Mouse (Mus musculus) CH12.LX (cell line): ENCODE data around the gene Olfr1121. TPM values are rescaled to one million over a fixed set of nuclear protein-coding genes. Genes with fewer than 3 reads are reported as not detected.
"Not testable (repeated sequence)": the region's sequence is repeated elsewhere in the genome, so short reads cannot be mapped to it uniquely, and the experiment has no call there.

Experiments used
- DNase-seq: peaks from one replicate; pipeline ENCODE4 v3.0.0-alpha.2; 2013; ENCODE audit errors: extremely low read depth
- H3K27ac ChIP-seq: 2 replicates; pipeline ENCODE4 v1.5.1; 2012; ENCODE audit warnings: low read depth, mild to moderate bottlenecking, control low read depth, moderate library complexity; ENCODE audit not compliant: insufficient read depth
- H3K27me3 ChIP-seq: replicated peaks from 2 replicates; pipeline ENCODE3; 2012; ENCODE audit warnings: inconsistent platforms
- H3K36me3 ChIP-seq, 2 experiments: replicated peaks in 1 of 2; 2 replicates each; pipeline versions ENCODE3 to v1.6.1; 2012; ENCODE audit warnings: inconsistent platforms in 1 of 2, low read length in 1 of 2, mild to moderate bottlenecking in 1 of 2, mixed read lengths in 1 of 2, moderate library complexity in 1 of 2; ENCODE audit not compliant: control insufficient read depth in 1 of 2, insufficient read depth in 1 of 2
- H3K4me1 ChIP-seq, 2 experiments: 2 replicates each; pipeline ENCODE4 v1.6.1; 2012; ENCODE audit warnings: inconsistent platforms in 1 of 2, moderate library complexity in 1 of 2; ENCODE audit not compliant: insufficient read depth in 2 of 2, control insufficient read depth in 1 of 2
- H3K4me2 ChIP-seq: 2 replicates; pipeline ENCODE4 v1.6.1; 2012; ENCODE audit warnings: low read depth, mild to moderate bottlenecking, control low read depth; ENCODE audit not compliant: poor library complexity, insufficient read depth, severe bottlenecking
- H3K4me3 ChIP-seq, 3 experiments: fragments of 150-350 bp in 1 of 3; sonication (generic) in 1 of 3; replicated peaks in 1 of 3; 2 replicates each; pipeline versions ENCODE3 to v1.5.1; 2011 to 2012; ENCODE audit warnings: low read depth in 2 of 3, low read length in 2 of 3, mild to moderate bottlenecking in 2 of 3, moderate library complexity in 2 of 3, control low read depth in 1 of 3, improper control_type of control experiment in 1 of 3, inconsistent platforms in 1 of 3, mixed read lengths in 1 of 3; ENCODE audit not compliant: poor library complexity in 1 of 3
- H3K79me2 ChIP-seq: replicated peaks from 2 replicates; pipeline ENCODE4 v1.6.1; 2012; ENCODE audit warnings: mild to moderate bottlenecking, moderate library complexity; ENCODE audit not compliant: control insufficient read depth, poor library complexity, insufficient read depth, severe bottlenecking; ENCODE audit errors: extremely low read depth
- H3K9ac ChIP-seq: 2 replicates; pipeline ENCODE4 v1.6.1; 2012; ENCODE audit warnings: low read depth, mild to moderate bottlenecking, control low read depth, moderate library complexity; ENCODE audit not compliant: insufficient read depth
- H3K9me3 ChIP-seq: replicated peaks from 2 replicates; pipeline ENCODE3; 2012; ENCODE audit warnings: low read length, inconsistent platforms, mixed read lengths
- BHLHE40 ChIP-seq: IDR thresholded peaks from 2 replicates; pipeline ENCODE4 v1.6.1; 2011; ENCODE audit warnings: mild to moderate bottlenecking, low read depth, low read length, improper control_type of control experiment
- CHD2 ChIP-seq: IDR thresholded peaks from 2 replicates; pipeline ENCODE4 v1.6.1; 2011; ENCODE audit warnings: low read length, improper control_type of control experiment
- CTCF ChIP-seq, 2 experiments: IDR thresholded peaks in 1 of 2; conservative IDR thresholded peaks in 1 of 2; 2 replicates each; pipeline ENCODE4 v1.5.1; 2011 to 2012; ENCODE audit warnings: low read depth in 2 of 2, low read length in 2 of 2, improper control_type of control experiment in 1 of 2, inconsistent platforms in 1 of 2, mild to moderate bottlenecking in 1 of 2, moderate library complexity in 1 of 2
- ELF1 ChIP-seq: IDR thresholded peaks from 2 replicates; pipeline ENCODE4 v1.6.1; 2014; ENCODE audit warnings: low read depth, mild to moderate bottlenecking, inconsistent platforms, low read length, improper control_type of control experiment
- GABPA ChIP-seq: IDR thresholded peaks from 2 replicates; pipeline ENCODE4 v1.6.1; 2012; ENCODE audit warnings: low read depth, low read length, improper control_type of control experiment, inconsistent platforms; ENCODE audit not compliant: insufficient replicate concordance
- HCFC1 ChIP-seq: IDR thresholded peaks from 2 replicates; pipeline ENCODE4 v1.6.1; 2012; ENCODE audit warnings: low read depth, mild to moderate bottlenecking, inconsistent platforms, low read length, improper control_type of control experiment
- JUN ChIP-seq: IDR thresholded peaks from 2 replicates; pipeline ENCODE4 v1.6.1; 2011; ENCODE audit warnings: low read depth, mild to moderate bottlenecking, low read length, improper control_type of control experiment, moderate library complexity; ENCODE audit not compliant: insufficient read depth
- KAT2A ChIP-seq: IDR thresholded peaks from 2 replicates; pipeline ENCODE4 v1.6.1; 2012; ENCODE audit warnings: low read length, improper control_type of control experiment, inconsistent platforms; ENCODE audit not compliant: insufficient replicate concordance
- MAX ChIP-seq: IDR thresholded peaks from 2 replicates; pipeline ENCODE4 v1.6.1; 2011; ENCODE audit warnings: low read length, improper control_type of control experiment
- MAZ ChIP-seq: IDR thresholded peaks from 2 replicates; pipeline ENCODE4 v1.6.1; 2012; ENCODE audit warnings: low read depth, mild to moderate bottlenecking, inconsistent platforms, low read length, improper control_type of control experiment, moderate library complexity
- MYC ChIP-seq: IDR thresholded peaks from 2 replicates; pipeline ENCODE4 v1.6.1; 2011; ENCODE audit warnings: low read depth, mild to moderate bottlenecking, improper control_type of control experiment, low read length
- PAX5 ChIP-seq: IDR thresholded peaks from 2 replicates; pipeline ENCODE4 v1.6.1; 2012; ENCODE audit warnings: low read length, inconsistent platforms, mixed read lengths
- POLR2AphosphoS2 ChIP-seq: IDR thresholded peaks from 2 replicates; pipeline ENCODE4 v1.6.1; 2011; ENCODE audit warnings: low read depth, low read length, improper control_type of control experiment
- RAD21 ChIP-seq: IDR thresholded peaks from 2 replicates; pipeline ENCODE4 v1.6.1; 2011; ENCODE audit warnings: low read depth, mild to moderate bottlenecking, low read length, improper control_type of control experiment, moderate library complexity
- RCOR1 ChIP-seq: conservative IDR thresholded peaks from 2 replicates; pipeline ENCODE4 v1.6.1; 2012; ENCODE audit warnings: low read depth, mild to moderate bottlenecking, inconsistent platforms, low read length, improper control_type of control experiment
- SMC3 ChIP-seq: IDR thresholded peaks from 2 replicates; pipeline ENCODE4 v1.6.1; 2011; ENCODE audit warnings: low read depth, low read length, improper control_type of control experiment
- TBP ChIP-seq: conservative IDR thresholded peaks from 2 replicates; pipeline ENCODE4 v1.6.1; 2011; ENCODE audit warnings: low read depth, low read length, improper control_type of control experiment
- UBTF ChIP-seq: IDR thresholded peaks from 2 replicates; pipeline ENCODE4 v1.6.1; 2012; ENCODE audit warnings: low read depth, mild to moderate bottlenecking, inconsistent platforms, low read length, improper control_type of control experiment, moderate library complexity
- USF1 ChIP-seq: IDR thresholded peaks from 2 replicates; pipeline ENCODE4 v1.6.1; 2014; ENCODE audit warnings: low read depth, mild to moderate bottlenecking, inconsistent platforms, low read length, improper control_type of control experiment
- ZKSCAN1 ChIP-seq: IDR thresholded peaks from 2 replicates; pipeline ENCODE4 v1.6.1; 2012; ENCODE audit warnings: low read depth, inconsistent platforms, low read length, improper control_type of control experiment, borderline replicate concordance
- dilution Hi-C: fragments of 300-500 bp; cut with MboI; formaldehyde crosslinking; loops from 2 replicates; pipeline ENCODE4 v1.14.3; 2020; ENCODE audit warnings: low sequenced_read_pairs; ENCODE audit not compliant: extremely low pct_unique_long_range_greater_than_20kb, extremely low pct_ligation_motif_present
- in situ Hi-C: fragments of 300-500 bp; cut with MboI; formaldehyde crosslinking; loops from 3 replicates; pipeline ENCODE4 v1.14.3; 2019; ENCODE audit warnings: low sequenced_read_pairs, low pct_ligation_motif_present, low pct_unique_long_range_greater_than_20kb, mixed read lengths
- polyA plus RNA-seq: library from polyadenylated mRNA; unstranded; fragments of >175 nt; gene quantifications from 2 replicates; pipeline ENCODE4 v1.2.1, GENCODE M21; 2012; ENCODE audit warnings: low read depth; ENCODE audit not compliant: insufficient read length
- total RNA-seq, 2 experiments: library from RNA; depleted of rRNA; stranded (reverse); fragments of 300-350 nt in 1 of 2; fragments of >200 nt in 1 of 2; gene quantifications; 2 replicates each; pipeline ENCODE4 v1.2.3; 2012 to 2014

Olfr1121 gene
- total and polyA plus RNA-seq, 3 experiments, result not detected

GRCm38 (mm10) chr2:87371726-87372125, 2.0 kb downstream of the Olfr1121 start:
- no peak for DNase-seq
- Histone ChIP-seq H3K4me2 (no peak overlapping the region), H3K4me1 (no peaks in the 10 kb centered on the region), H3K9ac (no peak overlapping the region), H3K4me3 (no peak overlapping the region), H3K9me3 (peaks cover 12% of the 10 kb centered on the region), H3K27ac (no peak overlapping the region), H3K79me2 (no peaks in the 10 kb centered on the region)
- dilution Hi-C loops (no loop called here), in situ Hi-C loops (no loop called here)
- TF ChIP-seq UBTF (no peak), ELF1 (no peak), GABPA (no peak), SMC3 (no peak), BHLHE40 (no peak), PAX5 (no peak), USF1 (no peak)
- TF ChIP-seq, all 38 proteins: peak for 0
- H3K27me3 ChIP-seq, result no peaks in the 10 kb centered on the region
- no peaks in the 10 kb centered on the region for H3K36me3 ChIP-seq

GRCm38 (mm10) chr2:87383935-87384334, 14.2 kb downstream of the Olfr1121 start:
- Histone ChIP-seq H3K4me3 (no peak overlapping the region), H3K27ac (no peak overlapping the region), H3K9ac (no peak overlapping the region), H3K27me3 (no peaks in the 10 kb centered on the region), H3K4me1 (no peaks in the 10 kb centered on the region), H3K36me3 (no peaks in the 10 kb centered on the region), H3K4me2 (no peak overlapping the region), H3K9me3 (peaks cover 16% of the 10 kb centered on the region)
- DNase-seq, result no peak
- TF ChIP-seq MAX (no peak), SMC3 (no peak), MAZ (no peak), HCFC1 (no peak), ZKSCAN1 (no peak), KAT2A (no peak), TBP (no peak), CHD2 (no peak)
- TF ChIP-seq, all 38 proteins: peak for 0
- in situ Hi-C loops (no loop called here), dilution Hi-C loops (no loop called here)
- no peaks in the 10 kb centered on the region for H3K79me2 ChIP-seq

GRCm38 (mm10) chr2:87385549-87385948, 15.9 kb downstream of the Olfr1121 start, which contains the start of gene Olfr1122:
Gene Olfr1122 (plus strand): TSS chr2:87385849.
- H3K9me3 ChIP-seq, result peaks cover 14% of the 10 kb centered on the region
- H3K4me3 ChIP-seq, result no peak within 1 kb of the TSS
- TF ChIP-seq MYC, result no peak
- no peak for TF ChIP-seq USF1
- no peak for TF ChIP-seq RAD21
- no peak for TF ChIP-seq CTCF (conservative IDR thresholded peaks at IDR 0.05 in 1 of 2, IDR thresholded peaks at IDR 0.05 in 1 of 2; ENCODE audit: low read depth in 2 of 2, low read length in 2 of 2)
- no peak for TF ChIP-seq POLR2AphosphoS2
- no peak for TF ChIP-seq RCOR1
- no peak for TF ChIP-seq JUN
- TF ChIP-seq BHLHE40, result no peak
- H3K27ac ChIP-seq, result no peak within 1 kb of the TSS
- H3K4me2 ChIP-seq, result no peak within 1 kb of the TSS
- dilution Hi-C loops, result no loop called here
- DNase-seq, result no peak
- H3K27me3 ChIP-seq, result no peaks in the 10 kb centered on the region
- no peaks in the 10 kb centered on the region for H3K4me1 ChIP-seq
- H3K79me2 ChIP-seq, result no peaks in the 10 kb centered on the region
- in situ Hi-C loops, result no loop called here
- H3K9ac ChIP-seq, result no peak within 1 kb of the TSS
- no peaks in the 10 kb centered on the region for H3K36me3 ChIP-seq

GRCm38 (mm10) chr2:87393605-87394004, 23.9 kb downstream of the Olfr1121 start:
- in situ Hi-C loops, H3K79me2 ChIP-seq, H3K36me3 ChIP-seq, H3K4me1 ChIP-seq, H3K27ac ChIP-seq, H3K4me3 ChIP-seq, H3K9ac ChIP-seq, DNase-seq, H3K4me2 ChIP-seq, dilution Hi-C loops, H3K9me3 ChIP-seq, H3K27me3 ChIP-seq: not testable (repeated sequence)
